Mouse (Mus musculus) T-cell, adult 2 months (primary cell): ENCODE data around the gene Med12l.
"Not testable (repeated sequence)": the region's sequence is repeated elsewhere in the genome, so short reads cannot be mapped to it uniquely, and the experiment has no call there.

ENCODE experiments used
- DNase-seq: peaks from one replicate; pipeline ENCODE4 v3.0.0; 2022; ENCODE audit warnings: low spot score

Med12l gene

DNA sequence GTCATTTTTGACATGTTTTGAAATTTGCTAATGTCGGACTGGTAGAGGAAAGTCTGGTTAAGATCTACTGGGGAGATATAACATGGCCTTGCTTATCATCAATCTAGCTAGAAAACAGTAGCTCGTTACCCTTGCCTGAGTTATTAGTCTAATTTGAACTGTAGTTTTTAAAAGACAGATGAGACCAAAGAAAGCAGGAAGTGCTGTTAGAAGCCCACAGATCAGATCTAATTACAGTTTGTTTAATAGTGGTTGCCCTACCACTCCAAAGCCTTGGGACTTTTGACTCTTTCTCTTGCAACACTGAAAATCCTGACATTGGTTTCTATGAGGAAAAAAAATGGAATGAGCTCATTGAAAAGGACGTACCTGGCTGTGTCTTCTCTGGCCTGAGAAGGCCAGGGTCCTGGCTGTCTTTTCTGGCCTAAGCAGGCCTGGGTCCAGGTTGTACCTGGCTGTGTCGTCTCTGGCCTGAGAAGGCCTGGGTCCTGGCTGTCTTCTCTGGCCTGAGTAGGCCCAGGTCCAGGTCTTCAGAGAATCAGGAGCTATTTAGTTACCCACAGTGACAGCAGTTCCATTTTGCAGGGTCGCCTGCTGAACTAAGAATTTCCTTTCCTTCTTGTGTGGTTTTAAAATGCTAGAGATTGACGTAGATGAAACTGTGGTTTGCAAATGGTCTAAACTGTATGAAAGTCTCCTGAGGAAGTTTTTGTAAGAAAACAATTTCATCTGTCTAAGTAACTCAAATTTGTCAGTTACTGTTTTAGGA is 95.8 kb downstream of the Med12l start, which contains the start of gene Gpr171:
TSS of gene Gpr171 (minus strand) at position 604 of the 769 bp plus-strand sequence.
- DNase-seq: peak; percentile 73

DNA sequence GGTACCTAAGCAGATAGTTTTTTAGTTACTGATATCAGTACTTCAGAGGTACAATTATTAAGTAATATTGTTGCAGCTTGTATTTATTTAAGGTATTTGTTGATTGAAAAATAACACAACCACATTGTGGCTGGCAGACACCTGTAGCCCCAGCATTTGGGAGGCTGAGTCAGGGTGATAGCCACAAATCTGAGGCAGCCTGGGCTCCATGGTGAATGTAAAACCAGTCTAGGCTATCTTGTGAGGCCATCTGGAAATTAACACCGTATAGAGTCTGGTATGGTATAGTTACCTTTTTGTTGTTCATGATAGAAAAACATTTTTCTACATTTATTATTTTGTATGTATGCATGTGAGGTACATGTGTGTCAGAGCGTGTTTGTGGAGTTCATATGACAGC is 96.5 kb downstream of the Med12l start:
- DNase-seq: no peak

DNA sequence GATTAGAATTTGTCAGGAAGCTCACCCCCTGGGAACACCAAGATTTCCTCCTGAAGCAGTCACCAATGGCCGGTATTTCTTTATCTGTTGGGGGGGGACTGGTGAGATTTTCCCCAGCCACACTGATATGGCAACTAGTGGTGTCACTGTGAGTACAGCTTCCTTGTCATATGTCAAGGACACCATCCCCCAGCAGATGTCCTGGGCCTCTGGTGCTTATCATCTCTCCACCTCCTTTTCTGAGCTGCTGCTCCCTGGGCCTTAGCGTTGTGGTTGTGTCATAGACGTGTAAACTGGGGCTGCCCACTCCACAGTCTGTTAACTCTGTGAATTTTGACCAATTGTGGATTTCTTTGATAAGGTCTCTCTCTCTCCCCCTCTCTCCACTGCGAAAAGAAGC is 98.8 kb downstream of the Med12l start:
- DNase-seq: no peak

DNA sequence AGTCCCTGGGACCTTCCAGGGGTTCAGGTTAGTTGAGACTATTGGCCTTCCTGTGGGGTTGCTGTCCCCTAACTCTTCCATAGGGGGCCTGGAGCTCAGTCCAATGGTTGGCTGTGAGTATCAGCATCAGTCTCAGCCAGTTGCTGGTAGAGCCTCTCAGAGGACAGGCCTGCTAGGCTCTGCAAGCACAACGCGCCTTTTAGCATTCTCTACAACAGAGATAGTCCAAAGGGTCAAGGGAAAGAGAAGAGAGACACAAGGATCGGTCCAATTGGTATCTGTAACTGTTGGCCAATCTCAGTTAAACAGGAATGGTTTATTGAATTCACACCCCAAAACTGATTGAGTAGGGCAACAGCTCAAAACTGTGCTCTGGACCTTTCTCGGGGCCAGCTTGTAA is 101.8 kb downstream of the Med12l start:
- no peak for DNase-seq

DNA sequence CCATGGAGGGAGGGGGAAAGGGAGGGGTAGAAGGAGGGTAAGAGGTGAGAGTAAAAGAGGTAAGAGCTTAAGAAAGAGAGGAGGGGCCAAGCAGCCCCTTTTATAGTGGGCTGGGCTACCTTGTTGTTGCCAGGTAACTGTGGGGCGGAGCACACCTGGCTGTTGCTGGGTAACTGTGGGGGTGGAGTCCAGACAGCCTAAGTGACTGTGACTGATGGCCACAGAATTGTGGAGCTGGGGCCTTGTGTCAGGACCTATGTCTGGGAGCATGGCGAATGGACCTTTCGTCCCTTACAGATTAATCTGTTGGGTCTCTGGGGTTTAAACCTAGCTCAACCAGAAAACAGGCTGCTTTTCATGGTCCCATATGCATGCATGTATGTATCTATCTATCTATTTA is 104.2 kb downstream of the Med12l start:
- DNase-seq: not testable (repeated sequence)

DNA sequence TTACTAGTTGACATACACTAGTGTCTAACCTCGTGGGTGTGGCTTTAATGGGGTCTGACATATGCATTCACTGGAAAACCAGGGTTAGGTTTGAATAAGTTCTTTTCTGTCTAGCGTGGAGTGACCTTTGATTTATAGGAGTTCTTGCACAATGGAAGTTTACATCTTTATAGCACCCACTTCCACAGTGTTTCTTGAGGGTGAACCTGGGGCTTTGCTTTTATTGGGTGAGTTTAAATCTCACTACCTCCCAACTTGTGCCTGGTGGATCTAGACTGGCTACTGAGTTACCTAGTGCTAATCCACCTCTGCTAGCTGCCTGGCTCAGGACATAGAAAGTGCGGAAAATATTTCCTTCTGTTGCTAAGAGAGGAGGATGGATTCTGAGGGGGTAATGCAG is 106.3 kb downstream of the Med12l start:
- DNase-seq: no peak

DNA sequence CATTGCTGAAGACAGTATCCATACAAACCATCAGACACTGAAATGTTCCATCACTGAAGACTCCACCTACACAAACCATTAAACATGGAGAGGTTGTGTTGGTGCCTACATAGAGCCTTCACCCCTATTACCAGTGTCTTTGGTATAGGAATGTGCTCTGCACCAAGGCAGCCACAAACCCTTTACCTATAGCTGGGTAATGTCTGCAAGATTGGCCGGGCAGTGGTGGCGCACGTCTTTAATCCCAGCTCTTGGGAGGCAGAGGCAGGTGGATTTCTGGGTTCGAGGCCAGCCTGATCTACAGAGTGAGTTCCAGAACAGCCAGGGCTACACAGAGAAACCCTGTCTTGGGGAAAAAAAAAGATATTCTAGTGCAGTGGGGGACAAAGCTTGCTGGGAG is 107.7 kb downstream of the Med12l start:
- DNase-seq: not testable (repeated sequence)

DNA sequence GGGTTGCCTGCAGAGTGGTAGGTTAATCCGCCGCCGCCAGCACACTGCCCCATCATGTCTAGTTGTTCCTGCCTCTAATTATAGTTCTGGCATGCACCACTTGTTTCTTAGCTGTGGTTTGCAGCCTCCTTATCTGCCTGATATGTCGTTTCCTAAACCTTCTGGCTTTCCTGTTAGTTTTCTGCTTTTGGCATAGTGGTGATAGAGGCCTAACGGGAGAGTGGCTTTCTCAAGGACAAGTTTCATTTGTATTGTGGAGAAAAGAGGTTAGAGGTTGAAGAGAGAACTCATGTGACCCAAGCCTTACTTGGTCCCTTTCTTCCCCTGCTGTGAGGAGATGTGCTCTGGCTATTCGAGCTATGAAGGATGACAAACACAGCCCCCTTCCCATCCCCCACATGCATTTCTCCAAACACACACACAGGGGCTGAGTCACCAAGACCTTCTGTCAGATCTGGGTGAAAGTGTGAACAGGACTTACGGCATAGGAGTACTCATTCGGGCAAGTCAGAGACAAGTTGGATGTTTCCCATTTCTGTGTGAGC is 108.4 kb downstream of the Med12l start:
- no peak for DNase-seq

DNA sequence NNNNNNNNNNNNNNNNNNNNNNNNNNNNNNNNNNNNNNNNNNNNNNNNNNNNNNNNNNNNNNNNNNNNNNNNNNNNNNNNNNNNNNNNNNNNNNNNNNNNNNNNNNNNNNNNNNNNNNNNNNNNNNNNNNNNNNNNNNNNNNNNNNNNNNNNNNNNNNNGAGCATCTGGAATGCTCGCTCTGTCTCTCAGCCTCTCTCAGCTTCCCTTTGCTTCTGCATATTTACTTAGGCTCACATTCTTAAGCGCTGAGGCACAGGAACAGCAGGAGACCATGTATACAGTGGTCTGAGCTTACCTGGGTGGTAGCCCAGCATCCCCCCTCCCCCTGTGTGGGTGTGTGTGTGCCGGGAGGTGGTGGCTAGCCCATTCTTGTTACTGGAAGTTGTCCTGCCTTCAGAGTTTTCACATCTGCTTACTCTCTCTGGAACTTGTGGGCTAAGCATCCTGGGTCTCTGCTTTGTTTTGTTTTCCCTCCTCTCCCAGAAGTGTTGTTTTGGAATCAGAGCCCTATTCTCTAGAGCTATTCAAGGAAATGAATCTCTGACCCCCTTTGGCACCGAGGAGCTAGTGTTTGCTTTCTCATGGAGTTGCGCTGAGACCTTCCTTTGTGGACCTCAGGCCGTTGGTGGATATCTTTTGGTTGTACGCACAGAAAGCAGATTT is 115.6 kb downstream of the Med12l start:
- DNase-seq: no peak

DNA sequence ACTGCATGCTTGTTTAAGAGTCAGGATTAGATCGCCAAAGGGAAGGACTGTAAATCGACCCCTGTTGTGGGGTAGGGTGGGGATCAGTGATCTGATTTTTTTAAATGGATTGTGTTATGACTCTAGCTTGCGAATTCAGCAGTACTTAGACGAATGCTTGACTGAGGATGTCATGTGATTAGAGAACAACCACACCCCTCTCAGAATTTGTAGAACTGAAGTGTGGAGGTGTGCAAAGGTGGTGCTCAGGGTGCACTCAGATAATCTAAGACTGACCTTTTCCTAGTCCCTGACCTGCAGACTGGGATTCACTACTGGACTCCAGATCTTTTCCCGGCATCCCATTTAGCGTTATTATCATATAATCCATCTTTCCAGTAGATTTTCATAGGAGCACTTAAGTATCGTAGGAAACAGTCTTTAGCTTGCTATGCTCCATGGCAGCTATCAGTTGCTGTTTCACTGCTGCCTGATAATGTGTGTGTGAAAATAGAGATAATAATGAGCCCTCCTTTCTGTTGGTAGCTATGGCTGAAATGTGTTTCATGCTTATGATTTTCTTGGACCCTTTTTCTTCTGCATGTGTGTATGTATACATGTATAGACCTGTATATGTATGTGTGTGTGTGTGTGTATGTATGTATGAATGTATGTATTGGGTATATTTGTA is 116.3 kb downstream of the Med12l start:
- DNase-seq: no peak

DNA sequence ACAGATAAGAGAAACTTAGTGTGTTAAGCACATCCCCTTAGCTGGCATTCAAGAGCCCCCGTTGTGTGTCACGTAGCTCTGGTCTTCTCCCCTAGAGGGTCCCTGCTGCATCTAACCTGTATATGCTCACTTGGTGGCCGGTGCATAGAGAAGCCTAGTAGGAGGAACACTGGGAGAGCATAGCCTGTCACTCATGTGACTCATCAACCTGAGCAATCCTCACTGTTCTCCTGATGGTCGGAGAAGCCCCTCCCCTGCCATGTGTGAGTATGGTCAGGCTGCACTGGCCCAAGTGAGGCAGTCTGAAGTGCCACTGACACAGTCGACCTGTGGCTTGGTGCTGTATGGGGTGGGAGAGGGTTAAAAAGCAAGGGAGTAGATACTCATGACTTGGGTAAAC is 119.4 kb downstream of the Med12l start:
- no peak for DNase-seq

DNA sequence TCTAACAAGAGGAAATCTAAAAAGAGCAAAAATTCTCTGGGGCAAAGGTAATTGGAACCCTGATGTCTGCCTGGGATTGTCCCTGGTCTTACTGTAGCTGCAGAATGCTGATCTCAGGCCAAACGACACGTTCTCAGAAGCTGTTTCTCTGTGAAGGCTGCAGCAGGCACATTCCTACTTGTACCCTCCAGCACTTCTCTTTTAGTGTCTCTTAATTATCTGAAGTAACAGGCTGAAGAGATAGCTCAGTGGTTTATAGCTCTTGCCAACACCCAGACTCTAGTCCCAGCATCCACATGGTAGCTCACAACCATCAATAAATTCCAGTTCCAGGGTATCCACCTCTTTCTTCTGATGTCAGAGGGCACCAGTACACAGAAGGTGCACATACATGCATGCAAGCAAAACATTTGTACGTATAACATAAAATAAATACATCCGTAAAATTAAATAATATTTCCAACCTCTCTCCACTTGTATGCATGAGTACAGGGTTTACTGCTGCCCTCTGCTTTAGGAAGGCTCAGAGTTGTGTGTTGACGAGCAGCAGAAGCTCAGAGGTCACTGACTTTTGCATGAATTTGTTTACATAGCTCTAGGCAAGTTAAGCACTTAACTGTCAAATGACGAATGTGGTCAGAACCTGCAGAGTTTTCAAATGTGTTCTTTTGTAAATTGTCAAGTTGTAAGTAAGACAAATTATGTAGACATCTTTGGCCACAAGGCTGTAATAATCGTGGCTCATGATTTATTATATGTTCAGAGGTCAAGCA is 120.3 kb downstream of the Med12l start:
- DNase-seq: no peak

DNA sequence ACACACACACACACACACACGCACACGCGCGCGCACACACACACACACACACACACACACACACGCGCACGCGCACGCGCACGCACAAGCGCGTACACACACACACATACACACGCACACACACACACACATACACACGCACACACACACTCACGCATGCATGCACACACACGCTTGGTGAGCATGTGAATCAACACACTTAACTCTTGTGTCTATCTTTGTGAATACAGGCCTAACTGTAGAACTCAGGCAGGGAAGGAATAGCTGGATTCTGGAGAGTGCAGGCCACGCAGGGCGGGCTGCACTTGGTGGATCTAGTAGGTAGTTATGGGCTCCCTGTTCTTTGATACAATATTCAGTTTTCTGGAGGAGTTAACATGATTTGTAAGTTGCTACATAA is 123.1 kb downstream of the Med12l start:
- DNase-seq: no peak

DNA sequence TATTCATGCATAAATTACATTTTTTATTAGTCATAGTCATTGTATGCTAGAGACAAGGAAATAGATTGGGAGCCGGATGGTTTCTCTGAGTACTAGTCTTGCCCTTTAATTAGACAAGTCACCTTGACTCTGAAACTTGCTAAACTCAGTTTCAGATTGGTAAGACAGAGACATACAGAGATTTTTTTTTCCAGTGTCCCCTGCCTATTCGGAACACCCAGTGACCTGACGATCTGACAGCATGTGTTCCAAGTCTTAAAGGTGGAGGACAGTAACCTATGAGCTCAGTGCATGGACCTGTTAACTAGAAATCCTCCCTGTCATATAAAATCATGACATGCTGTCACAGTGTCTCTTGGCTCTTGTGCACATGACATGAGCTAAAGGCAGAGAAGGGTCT is 123.9 kb downstream of the Med12l start:
- no peak for DNase-seq

DNA sequence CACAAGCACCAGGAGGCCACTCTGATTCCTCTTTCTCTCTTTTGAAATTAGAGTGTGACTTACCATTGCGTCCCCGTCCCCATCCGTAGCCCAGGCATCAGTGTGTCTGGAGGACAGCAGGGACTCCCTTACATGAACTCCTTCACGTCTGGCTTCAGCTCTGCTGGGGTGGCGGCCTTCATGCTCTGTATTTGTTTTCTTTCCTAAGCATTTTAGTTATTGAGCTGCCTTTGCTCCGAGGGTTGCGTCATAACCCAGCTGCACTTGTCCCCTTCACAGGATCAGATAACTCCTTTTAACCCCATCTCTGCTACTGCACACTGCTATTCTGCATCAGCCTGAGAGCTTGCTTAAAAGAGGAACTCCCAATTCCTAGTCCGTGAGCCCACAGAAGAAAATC is 124.8 kb downstream of the Med12l start:
- DNase-seq: peak; percentile 49

DNA sequence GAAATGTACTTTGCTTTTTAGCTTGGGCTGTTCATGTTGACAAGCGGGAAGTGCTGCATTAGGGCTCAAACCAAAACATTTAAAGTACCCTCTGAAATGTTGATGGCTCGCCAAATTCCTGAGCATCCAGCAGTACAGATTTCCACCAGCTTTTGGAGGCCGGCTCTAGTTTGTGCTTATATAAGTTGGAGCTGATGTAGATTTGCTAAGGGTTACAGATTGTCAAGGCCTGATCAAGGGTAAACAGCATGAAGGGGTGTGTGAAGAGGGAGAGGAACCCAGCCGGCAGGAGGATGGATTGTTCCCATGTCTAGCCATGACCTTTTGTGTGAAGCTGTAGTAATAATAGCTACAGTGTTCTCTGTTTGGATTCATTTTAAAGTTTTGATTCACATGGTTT is 125.5 kb downstream of the Med12l start:
- DNase-seq: no peak

DNA sequence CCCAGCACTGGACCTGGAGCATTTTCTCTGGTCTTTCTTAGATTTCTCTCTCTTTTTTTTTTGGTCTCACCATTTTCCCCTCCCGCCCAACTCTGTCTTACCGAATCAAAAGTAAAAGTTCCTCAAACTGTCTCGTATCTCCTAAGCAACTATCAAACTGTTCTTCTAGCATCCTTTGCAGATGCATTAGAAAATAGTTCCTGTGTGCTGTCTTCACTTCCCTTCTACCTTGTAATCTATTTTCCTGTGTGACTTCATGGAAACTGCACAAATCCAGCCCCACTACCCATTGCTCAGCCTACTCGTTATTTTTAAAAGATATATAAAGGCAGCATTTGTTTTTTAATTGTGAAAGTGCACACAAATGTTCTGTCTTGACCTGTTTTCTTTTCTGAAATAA is 126.3 kb downstream of the Med12l start:
- DNase-seq: no peak

DNA sequence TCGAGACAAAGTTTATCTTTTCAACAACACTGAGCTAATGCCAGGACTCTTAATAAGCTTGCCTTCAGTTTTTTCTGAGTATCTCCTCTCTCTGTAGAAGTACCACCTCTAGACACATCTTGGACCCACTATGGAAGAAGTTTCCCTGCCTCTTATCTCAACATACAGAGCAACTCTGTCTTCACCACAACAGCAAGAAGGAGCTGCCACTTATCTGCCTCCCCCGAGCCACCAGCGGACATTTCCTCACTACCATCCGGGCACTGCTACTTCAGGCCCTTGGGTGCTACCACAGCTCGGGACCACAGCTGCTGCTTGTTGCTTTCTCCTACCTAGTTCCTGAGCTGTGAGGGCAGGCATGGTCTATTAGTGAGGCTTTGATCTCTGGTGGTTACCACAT is 127.6 kb downstream of the Med12l start:
- DNase-seq: no peak

DNA sequence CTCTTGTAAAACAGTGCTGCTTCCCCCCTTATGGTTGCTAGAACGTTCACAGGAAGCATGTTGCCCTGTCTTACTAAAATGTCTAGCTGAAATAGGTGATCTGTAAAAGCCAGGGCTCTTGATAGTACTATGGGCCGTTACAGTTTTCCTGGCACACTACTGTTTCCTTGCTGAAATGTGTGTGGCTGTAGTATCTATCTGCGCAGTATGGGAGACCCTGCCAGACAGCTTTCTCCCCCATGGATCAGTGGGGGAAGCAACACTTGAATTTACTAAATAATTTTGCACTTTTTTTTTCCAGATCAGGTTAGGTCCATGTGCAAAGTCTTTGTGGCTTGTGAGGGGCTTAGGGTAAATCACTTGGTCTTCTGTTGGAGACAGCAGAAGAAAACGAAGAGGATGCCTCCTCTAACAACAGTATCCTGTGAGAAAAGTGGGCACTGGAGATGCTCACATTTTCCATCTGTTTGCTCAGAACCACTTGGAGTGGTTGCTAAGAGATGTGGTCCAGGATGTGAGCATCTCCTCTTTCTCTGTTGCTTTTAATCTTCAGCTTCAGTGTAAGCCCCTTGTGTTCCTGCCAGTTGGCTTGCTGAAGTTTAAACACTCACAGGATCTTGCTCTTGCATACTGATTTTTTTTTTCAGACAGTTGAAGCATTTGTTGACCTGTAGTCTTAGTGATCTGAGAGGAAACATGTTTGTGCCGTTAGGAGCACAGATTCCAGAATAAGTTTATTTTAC is 130.5 kb downstream of the Med12l start:
- DNase-seq: no peak

DNA sequence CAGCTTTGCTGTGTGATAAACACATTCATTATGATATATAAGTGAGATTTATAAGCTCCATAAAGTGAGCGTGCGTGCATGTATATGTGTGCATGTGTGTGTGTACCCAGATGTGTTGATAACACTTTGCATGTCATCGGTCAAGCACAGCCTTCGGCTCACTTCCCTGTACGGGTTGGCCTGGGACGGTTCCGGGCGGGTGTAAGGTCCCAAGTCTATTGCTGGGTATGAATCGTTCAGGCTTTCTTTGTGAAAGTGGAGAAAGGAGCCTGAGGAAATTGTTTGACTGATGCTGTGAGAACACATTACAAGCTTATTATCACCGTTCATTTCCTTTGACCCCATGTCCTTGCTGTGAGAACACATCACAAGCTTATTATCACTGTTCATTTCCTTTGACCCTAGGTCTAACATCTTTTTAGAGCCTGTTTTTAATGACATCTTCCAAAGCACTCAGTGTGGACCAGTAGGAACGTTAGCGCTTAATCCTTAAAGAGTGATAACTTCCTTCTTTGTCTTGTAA is 133.4 kb downstream of the Med12l start:
- DNase-seq: no peak

DNA sequence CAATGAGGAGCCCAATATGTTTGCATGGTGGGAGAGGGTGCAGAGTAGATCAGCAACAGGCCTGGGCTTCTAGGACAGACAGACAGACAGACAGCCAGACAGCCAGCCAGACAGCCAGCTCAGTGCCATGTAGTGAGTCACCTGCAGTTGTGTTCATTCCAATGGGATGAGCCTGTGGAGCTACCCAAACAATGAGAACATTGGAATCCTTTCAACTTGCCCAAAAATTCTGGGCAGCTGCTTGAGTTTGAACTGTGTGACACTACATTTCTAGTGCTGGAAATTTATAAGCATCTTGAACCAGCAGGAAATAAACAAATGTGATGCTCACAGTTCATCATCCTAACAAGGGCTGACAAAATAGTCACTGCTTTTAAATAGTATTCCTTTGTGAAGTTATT is 134.0 kb downstream of the Med12l start:
- no peak for DNase-seq
